Mouse (Mus musculus) T-cell, adult 66 days (primary cell): ENCODE measurements around the gene Tex45. TPM values are rescaled to one million over a fixed set of nuclear protein-coding genes. Genes with fewer than 3 reads are reported as not detected.

Experiments
- total RNA-seq, 2 experiments: library from RNA; stranded (reverse); gene quantifications; 3 replicates in 1 of 2; 4 replicates in 1 of 2; pipeline ENCODE4 v1.2.4; 2023

Tex45 gene
- 10 to 100 TPM in 1 of 2 experiments, 1 to 10 TPM in 1; 8.5 to 16.2 TPM for total RNA-seq

GRCm38 (mm10) chr8:3470562-3470961 lies at the start of gene Tex45:
Gene Tex45, plus strand, starts transcription at chr8:3470862.

DNA sequence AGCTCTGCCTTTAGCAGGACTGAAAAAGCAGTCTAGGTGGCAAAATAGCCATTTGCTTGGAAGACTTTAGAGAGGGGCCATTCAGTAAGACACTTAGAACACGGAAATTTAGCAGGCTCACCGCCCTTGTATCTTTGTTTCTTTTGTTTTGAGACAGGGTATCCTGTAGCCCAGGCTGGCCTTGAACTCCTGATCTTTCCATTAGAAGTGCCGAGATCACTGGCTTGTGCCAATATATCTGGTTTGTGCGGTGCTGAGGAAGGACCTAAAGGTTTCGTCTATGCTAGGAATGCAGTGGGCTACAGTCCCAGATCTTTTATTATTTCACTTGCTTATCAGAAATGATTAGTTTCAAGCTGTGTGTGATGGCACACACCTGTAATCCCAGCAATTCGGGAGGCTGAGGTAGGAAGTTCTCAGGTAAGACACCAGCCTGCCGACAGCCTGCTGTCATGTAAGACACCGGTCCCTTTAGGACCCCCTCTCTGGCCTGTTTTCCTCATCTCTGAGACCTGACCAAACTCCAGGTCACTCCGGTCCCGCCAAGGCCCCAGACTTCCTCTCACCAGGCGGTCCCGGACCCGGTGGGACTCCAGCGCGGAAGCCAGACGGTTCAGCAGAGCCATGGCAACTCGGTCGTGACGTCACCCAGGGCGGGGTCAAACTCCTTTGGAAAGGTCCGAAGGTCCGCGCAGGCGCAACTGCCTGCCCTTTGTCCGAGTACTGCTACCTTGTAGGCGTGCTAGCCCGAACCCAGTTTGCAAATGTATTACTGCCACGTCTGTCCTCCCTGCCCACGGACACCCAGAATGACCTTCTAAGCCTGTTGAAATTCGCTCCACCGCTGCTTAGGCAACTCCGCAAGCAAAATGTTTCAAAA lies 3.4 kb upstream of the Tex45 start, which contains the start of gene Pex11g:
Pex11g (minus strand) TSS at position 675 of the 880 bp plus-strand sequence.

DNA sequence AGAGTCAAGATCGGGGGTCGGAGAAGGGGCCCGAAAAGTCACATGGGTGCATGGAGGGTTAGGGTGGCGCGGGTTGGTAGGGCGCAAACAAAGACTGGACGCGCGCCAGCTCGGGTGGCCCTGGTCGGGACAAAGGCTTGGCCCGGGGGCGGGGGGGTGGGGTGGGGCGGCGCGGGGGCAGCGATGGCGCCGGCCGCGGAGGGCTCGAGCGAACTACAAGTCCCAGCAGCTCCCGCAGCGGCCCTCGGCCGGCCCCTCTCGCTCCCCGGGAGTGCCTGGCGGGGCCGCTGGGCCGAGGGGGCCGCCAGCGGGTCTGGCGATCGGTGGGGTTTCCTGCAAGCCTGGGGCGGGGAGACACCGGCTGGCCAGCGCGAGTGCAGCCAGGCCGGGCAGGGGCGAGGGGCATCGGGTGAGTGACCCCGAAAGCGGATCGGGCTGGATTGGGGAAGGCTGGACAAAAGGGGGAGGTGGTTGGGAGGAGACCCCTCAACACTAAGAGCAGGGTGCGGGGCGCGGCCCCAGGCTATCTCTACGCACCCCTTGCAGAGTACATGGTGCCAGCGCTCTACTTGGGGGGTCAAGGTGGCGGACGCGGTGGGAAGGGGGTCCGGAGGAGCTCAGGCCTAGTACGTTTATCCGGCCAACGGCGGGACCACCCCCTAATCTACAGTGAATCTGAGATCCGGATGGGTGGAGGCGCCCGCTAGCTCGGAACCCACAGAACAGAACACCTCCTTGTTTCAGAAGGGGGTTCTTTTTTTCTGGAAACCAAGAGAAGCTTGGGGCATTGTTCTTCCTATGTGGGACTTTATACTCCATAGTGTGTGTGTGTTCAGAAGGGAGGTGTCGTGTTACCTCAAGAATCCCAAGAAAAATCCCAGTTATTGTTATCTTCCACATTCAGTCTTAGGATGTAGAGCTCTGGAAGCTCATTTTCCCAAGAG lies 22.5 kb downstream of the Tex45 start, which contains the start of gene Zfp358:
Zfp358 (plus strand) TSS at position 238 of the 944 bp plus-strand sequence.

GRCm38 (mm10) chr8:3500235-3501090 lies 29.8 kb downstream of the Tex45 start, which contains the start of gene Mcoln1:
Gene Mcoln1, plus strand, starts transcription at chr8:3500457.

GRCm38 (mm10) chr8:3515260-3515671 lies 44.6 kb downstream of the Tex45 start, which contains the start of gene Pnpla6:
Gene Pnpla6, plus strand, starts transcription at chr8:3515384.

Other genes starting within 250 kb of the Tex45 start
- gene Insr, start 191.2 kb upstream of the Tex45 start, total RNA-seq: 10 to 100 TPM; 48.0 to 48.1 TPM
- gene A430078G23Rik, start 117.4 kb upstream of the Tex45 start, total RNA-seq: 100 to 1,000 TPM; 247 to 277 TPM
- 100 to 1,000 TPM; 256 to 275 TPM for gene Arhgef18, start 77.9 kb upstream of the Tex45 start, total RNA-seq
- gene Pex11g, start 3.2 kb upstream of the Tex45 start, total RNA-seq: under 1 TPM in 1 of 2 experiments, not detected in 1; 0.61 TPM
- gene Zfp358, start 22.3 kb downstream of the Tex45 start, total RNA-seq: 1 to 10 TPM; 6.8 to 8.3 TPM
- gene Mcoln1, start 29.6 kb downstream of the Tex45 start, total RNA-seq: 10 to 100 TPM; 70.6 to 82.9 TPM
- 10 to 100 TPM; 65.9 to 67.7 TPM for gene Pnpla6, start 44.5 kb downstream of the Tex45 start, total RNA-seq
- not detected for gene C330021F23Rik, start 97.1 kb downstream of the Tex45 start, total RNA-seq
- gene Camsap3, start 116.4 kb downstream of the Tex45 start, total RNA-seq: not detected
- 10 to 100 TPM; 80.3 to 85.8 TPM for gene Xab2, start 150.5 kb downstream of the Tex45 start, total RNA-seq
- 10 to 100 TPM; 49.8 to 57.0 TPM for gene Pet100, start 150.7 kb downstream of the Tex45 start, total RNA-seq
- gene Pcp2, start 154.7 kb downstream of the Tex45 start, total RNA-seq: not detected
- 100 to 1,000 TPM; 207 to 212 TPM for gene Stxbp2, start 160.1 kb downstream of the Tex45 start, total RNA-seq
- not detected for gene Retn, start 184.9 kb downstream of the Tex45 start, total RNA-seq
- under 1 TPM in 1 of 2 experiments, not detected in 1; 0.39 TPM for gene Mcemp1, start 194.9 kb downstream of the Tex45 start, total RNA-seq
- not detected for gene Fcor, start 201.5 kb downstream of the Tex45 start, total RNA-seq
- 10 to 100 TPM; 12.6 to 16.2 TPM for gene Trappc5, start 205.4 kb downstream of the Tex45 start, total RNA-seq
- gene Fcer2a, start 223.3 kb downstream of the Tex45 start, total RNA-seq: 1 to 10 TPM in 1 of 2 experiments, under 1 TPM in 1; 0.83 to 1.4 TPM
- gene Clec4g, start 249.8 kb downstream of the Tex45 start, total RNA-seq: not detected